Mouse (Mus musculus): Measurements from ENCODE around the gene Gas2l3. TPM values are rescaled to one million over a fixed set of nuclear protein-coding genes. Genes with fewer than 3 reads are reported as not detected.

Gas2l3 gene
- polyA plus RNA-seq, 1 experiment from 2014 or later = 17.6 TPM

GRCm38 (mm10) chr10:89424217-89424616 lies 19.6 kb downstream of the Gas2l3 start:
- Histone ChIP-seq H3K9me3 (replicated peaks; ENCODE audit: control insufficient read depth, low read length) (no peaks in the 10 kb centered on the region), H3K4me2 (no peak overlapping the region), H3K9ac (ENCODE audit: low read depth, low read length) (no peak overlapping the region), H3K27ac (ENCODE audit: low read depth, low read length) (no peak overlapping the region), H3K27me3 (ENCODE audit: control insufficient read depth, insufficient read depth, low read length) (no peaks in the 10 kb centered on the region), H3K36me3 (ENCODE audit: control insufficient read depth, insufficient read depth, low read length) (peaks cover 6% of the 10 kb centered on the region; the same call in 1 of the 2 replicates), H3K4me1 (ENCODE audit: control insufficient read depth, insufficient read depth, low read length) (no peaks in the 10 kb centered on the region), H3K4me3 (ENCODE audit: low read depth, low read length) (no peak overlapping the region)
- WGBS (ENCODE audit: insufficient replicate concordance) = 86% methylated on average over 9 of the region's 9 CpGs
- no peak for ATAC-seq (replicated peaks; ENCODE audit: insufficient number of reproducible peaks, low FRiP score, low TSS enrichment)

- Histone ChIP-seq H3K4me1 (ENCODE audit: control insufficient read depth, insufficient read depth, low read length) (no peaks in the 10 kb centered on the region), H3K4me3 (ENCODE audit: low read depth, low read length) (no peak overlapping the region), H3K27me3 (ENCODE audit: control insufficient read depth, insufficient read depth, low read length) (no peaks in the 10 kb centered on the region), H3K36me3 (ENCODE audit: control insufficient read depth, insufficient read depth, low read length) (peaks cover 6% of the 10 kb centered on the region; the same call in 1 of the 2 replicates), H3K9me3 (replicated peaks; ENCODE audit: control insufficient read depth, low read length) (no peaks in the 10 kb centered on the region), H3K4me2 (no peak overlapping the region), H3K9ac (ENCODE audit: low read depth, low read length) (no peak overlapping the region), H3K27ac (ENCODE audit: low read depth, low read length) (no peak overlapping the region)
- ATAC-seq (replicated peaks; ENCODE audit: insufficient number of reproducible peaks, low FRiP score, low TSS enrichment) = no peak
- WGBS (ENCODE audit: insufficient replicate concordance) = 84% methylated on average over 9 of the region's 9 CpGs
Measured at GRCm38 (mm10) chr10:89423164-89423778, 20.5 kb downstream of the Gas2l3 start.

- H3K9ac ChIP-seq (ENCODE audit: low read depth, low read length) = no peak overlapping the region
- H3K36me3 ChIP-seq (ENCODE audit: control insufficient read depth, insufficient read depth, low read length) = peaks cover 6% of the 10 kb centered on the region; the same call in 1 of the 2 replicates
- ATAC-seq (replicated peaks; ENCODE audit: insufficient number of reproducible peaks, low FRiP score, low TSS enrichment) = no peak
Measured at GRCm38 (mm10) chr10:89422504-89423158, 21.1 kb downstream of the Gas2l3 start.

GRCm38 (mm10) chr10:89417966-89418365 lies 25.8 kb downstream of the Gas2l3 start:
- peaks cover 23% of the 10 kb centered on the region for H3K36me3 ChIP-seq (ENCODE audit: control insufficient read depth, insufficient read depth, low read length)
- WGBS (ENCODE audit: insufficient replicate concordance) = 89% methylated on average over 2 of the region's 2 CpGs

More at GRCm38 (mm10) chr10:89422504-89423158, 21.1 kb downstream of the Gas2l3 start:
- no peak overlapping the region for H3K4me3 ChIP-seq (ENCODE audit: low read depth, low read length)
- H3K9me3 ChIP-seq (replicated peaks; ENCODE audit: control insufficient read depth, low read length) = no peaks in the 10 kb centered on the region
- H3K4me2 ChIP-seq = no peak overlapping the region
- H3K27me3 ChIP-seq (ENCODE audit: control insufficient read depth, insufficient read depth, low read length) = no peaks in the 10 kb centered on the region
- H3K27ac ChIP-seq (ENCODE audit: low read depth, low read length) = no peak overlapping the region
- 79% methylated on average over 8 of the region's 8 CpGs for WGBS (ENCODE audit: insufficient replicate concordance)
- no peaks in the 10 kb centered on the region for H3K4me1 ChIP-seq (ENCODE audit: control insufficient read depth, insufficient read depth, low read length)

GRCm38 (mm10) chr10:89415478-89415877 lies 28.3 kb downstream of the Gas2l3 start:
- no peak overlapping the region for H3K27ac ChIP-seq (ENCODE audit: low read depth, low read length)
- H3K4me1 ChIP-seq (ENCODE audit: control insufficient read depth, insufficient read depth, low read length) = no peaks in the 10 kb centered on the region
- no peak overlapping the region for H3K4me3 ChIP-seq (ENCODE audit: low read depth, low read length)
- H3K27me3 ChIP-seq (ENCODE audit: control insufficient read depth, insufficient read depth, low read length) = no peaks in the 10 kb centered on the region
- peaks cover 24% of the 10 kb centered on the region for H3K36me3 ChIP-seq (ENCODE audit: control insufficient read depth, insufficient read depth, low read length)
- ATAC-seq (replicated peaks; ENCODE audit: insufficient number of reproducible peaks, low FRiP score, low TSS enrichment) = no peak
- H3K4me2 ChIP-seq = no peak overlapping the region
- whole genome bisulfite sequencing (ENCODE audit: insufficient replicate concordance) = 88% methylated on average over 3 of the region's 3 CpGs
- H3K9me3 ChIP-seq (replicated peaks; ENCODE audit: control insufficient read depth, low read length) = no peaks in the 10 kb centered on the region
- H3K9ac ChIP-seq (ENCODE audit: low read depth, low read length) = no peak overlapping the region

More at GRCm38 (mm10) chr10:89417966-89418365, 25.8 kb downstream of the Gas2l3 start:
- Histone ChIP-seq H3K9me3 (replicated peaks; ENCODE audit: control insufficient read depth, low read length) (no peaks in the 10 kb centered on the region), H3K4me3 (ENCODE audit: low read depth, low read length) (no peak overlapping the region), H3K27ac (ENCODE audit: low read depth, low read length) (no peak overlapping the region), H3K4me2 (no peak overlapping the region), H3K9ac (ENCODE audit: low read depth, low read length) (no peak overlapping the region), H3K27me3 (ENCODE audit: control insufficient read depth, insufficient read depth, low read length) (no peaks in the 10 kb centered on the region), H3K4me1 (ENCODE audit: control insufficient read depth, insufficient read depth, low read length) (no peaks in the 10 kb centered on the region)
- ATAC-seq (replicated peaks; ENCODE audit: insufficient number of reproducible peaks, low FRiP score, low TSS enrichment) = no peak

- Histone ChIP-seq H3K27ac (ENCODE audit: low read depth, low read length) (no peak overlapping the region), H3K36me3 (ENCODE audit: control insufficient read depth, insufficient read depth, low read length) (peaks cover under 1% of the 10 kb centered on the region), H3K9ac (ENCODE audit: low read depth, low read length) (no peak overlapping the region), H3K4me2 (no peak overlapping the region), H3K9me3 (replicated peaks; ENCODE audit: control insufficient read depth, low read length) (no peaks in the 10 kb centered on the region), H3K27me3 (ENCODE audit: control insufficient read depth, insufficient read depth, low read length) (no peaks in the 10 kb centered on the region), H3K4me1 (ENCODE audit: control insufficient read depth, insufficient read depth, low read length) (no peaks in the 10 kb centered on the region), H3K4me3 (ENCODE audit: low read depth, low read length) (no peak overlapping the region)
- 49% methylated on average over 1 of the region's 1 CpGs for WGBS (ENCODE audit: insufficient replicate concordance)
- ATAC-seq (replicated peaks; ENCODE audit: insufficient number of reproducible peaks, low FRiP score, low TSS enrichment) = no peak
Measured at GRCm38 (mm10) chr10:89407551-89407950, 36.2 kb downstream of the Gas2l3 start.

- H3K9ac ChIP-seq (ENCODE audit: low read depth, low read length) = no peak overlapping the region
- H3K36me3 ChIP-seq (ENCODE audit: control insufficient read depth, insufficient read depth, low read length) = no peaks in the 10 kb centered on the region
- 78% methylated on average over 5 of the region's 6 CpGs for WGBS (ENCODE audit: insufficient replicate concordance)
- ATAC-seq (replicated peaks; ENCODE audit: insufficient number of reproducible peaks, low FRiP score, low TSS enrichment) = no peak
- no peak overlapping the region for H3K27ac ChIP-seq (ENCODE audit: low read depth, low read length)
- no peaks in the 10 kb centered on the region for H3K9me3 ChIP-seq (replicated peaks; ENCODE audit: control insufficient read depth, low read length)
- H3K4me1 ChIP-seq (ENCODE audit: control insufficient read depth, insufficient read depth, low read length) = no peaks in the 10 kb centered on the region
- no peak overlapping the region for H3K4me2 ChIP-seq
- H3K27me3 ChIP-seq (ENCODE audit: control insufficient read depth, insufficient read depth, low read length) = no peaks in the 10 kb centered on the region
- H3K4me3 ChIP-seq (ENCODE audit: low read depth, low read length) = no peak overlapping the region
Measured at GRCm38 (mm10) chr10:89406733-89407484, 36.9 kb downstream of the Gas2l3 start.

- ATAC-seq (replicated peaks; ENCODE audit: insufficient number of reproducible peaks, low FRiP score, low TSS enrichment) = no peak
- H3K4me1 ChIP-seq (ENCODE audit: control insufficient read depth, insufficient read depth, low read length) = no peaks in the 10 kb centered on the region
- H3K9me3 ChIP-seq (replicated peaks; ENCODE audit: control insufficient read depth, low read length) = no peaks in the 10 kb centered on the region
- no peak overlapping the region for H3K4me2 ChIP-seq
- WGBS (ENCODE audit: insufficient replicate concordance) = 62% methylated on average over 4 of the region's 4 CpGs
- no peaks in the 10 kb centered on the region for H3K36me3 ChIP-seq (ENCODE audit: control insufficient read depth, insufficient read depth, low read length)
- no peaks in the 10 kb centered on the region for H3K27me3 ChIP-seq (ENCODE audit: control insufficient read depth, insufficient read depth, low read length)
- no peak overlapping the region for H3K9ac ChIP-seq (ENCODE audit: low read depth, low read length)
- no peak overlapping the region for H3K27ac ChIP-seq (ENCODE audit: low read depth, low read length)
- no peak overlapping the region for H3K4me3 ChIP-seq (ENCODE audit: low read depth, low read length)
Measured at GRCm38 (mm10) chr10:89404936-89405335, 38.8 kb downstream of the Gas2l3 start.
